ENCODE assay signal across 8 mouse cellular contexts in the genomic region with DNA sequence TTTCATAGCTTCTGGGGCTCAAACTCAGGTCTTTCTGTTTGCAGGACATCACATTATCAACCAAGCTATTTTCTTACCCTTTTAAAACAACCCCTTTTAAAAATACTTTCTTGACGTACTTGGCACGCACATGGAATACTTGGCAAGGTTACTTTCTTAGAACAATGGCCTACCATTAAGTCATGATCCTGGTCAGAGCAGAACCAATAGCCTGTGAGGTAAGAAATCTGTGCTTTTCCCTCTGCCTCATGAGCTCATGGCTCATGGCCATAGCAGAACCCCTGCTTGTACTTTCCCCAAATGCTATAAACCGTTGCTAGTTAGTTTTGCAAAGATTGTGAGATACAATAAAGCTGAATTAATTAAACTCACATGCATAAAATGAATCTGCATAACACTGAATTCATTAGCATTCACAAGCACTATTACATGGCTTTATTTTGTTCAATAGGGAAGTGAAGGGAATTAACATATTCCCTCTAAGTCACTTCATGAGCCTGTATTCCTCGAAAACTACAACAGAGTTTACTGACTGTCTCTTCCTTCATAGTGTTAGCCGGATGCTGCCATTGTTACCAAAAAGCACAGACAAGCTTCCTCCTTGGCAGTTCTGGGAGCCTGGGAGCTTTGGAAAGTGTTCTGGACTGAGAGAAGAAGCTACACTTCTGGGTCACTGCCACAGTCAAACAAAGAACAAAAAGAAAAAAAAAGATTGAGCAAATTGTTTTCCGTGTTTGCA. TPM values are rescaled to one million over a fixed set of nuclear protein-coding genes. Genes with fewer than 3 reads are reported as not detected.
DNase-seq lines count a peak whose midpoint lies in the region; ATAC-seq lines count a peak whose summit lies in the region.

No protein-coding gene starts in this region.

- H3K36me3 ChIP-seq in neural tube, embryonic 13.5 days = no peaks in the 10 kb centered on the region
- H3K36me3 ChIP-seq in kidney, embryonic 14.5 days (ENCODE audit: control insufficient read depth, insufficient read depth, low read length) = no peaks in the 10 kb centered on the region
- H3K36me3 ChIP-seq in stomach, embryonic 15.5 days = no peaks in the 10 kb centered on the region

- no peak overlapping the region for H3K4me3 ChIP-seq in neural tube, embryonic 13.5 days
- H3K4me3 ChIP-seq in kidney, embryonic 14.5 days (ENCODE audit: low read length) = no peak overlapping the region
- H3K4me3 ChIP-seq in stomach, embryonic 15.5 days (replicated peaks) = no peak overlapping the region

- H3K27me3 ChIP-seq in neural tube, embryonic 13.5 days = no peaks in the 10 kb centered on the region
- no peaks in the 10 kb centered on the region for H3K27me3 ChIP-seq in kidney, embryonic 14.5 days (ENCODE audit: control insufficient read depth, insufficient read depth, low read length)
- H3K27me3 ChIP-seq in stomach, embryonic 15.5 days (replicated peaks) = no peaks in the 10 kb centered on the region

- 31% methylated on average over 6 of the region's 6 CpGs for WGBS in neural tube, embryonic 13.5 days
- 51% methylated on average over 6 of the region's 6 CpGs for WGBS in kidney, embryonic 14.5 days
- 40% methylated on average over 6 of the region's 6 CpGs for WGBS in stomach, embryonic 15.5 days

- H3K4me2 ChIP-seq in neural tube, embryonic 13.5 days = no peak overlapping the region
- H3K4me2 ChIP-seq in kidney, embryonic 14.5 days (replicated peaks; ENCODE audit: low read depth, low read length) = no peak overlapping the region
- H3K4me2 ChIP-seq in stomach, embryonic 15.5 days = no peak overlapping the region

- no peaks in the 10 kb centered on the region for H3K9me3 ChIP-seq in neural tube, embryonic 13.5 days
- H3K9me3 ChIP-seq in kidney, embryonic 14.5 days (ENCODE audit: control insufficient read depth, low read length) = no peaks in the 10 kb centered on the region
- H3K9me3 ChIP-seq in stomach, embryonic 15.5 days = no peaks in the 10 kb centered on the region

- DNase-seq in neural tube, embryonic 10.5 days (ENCODE audit: extremely low spot score, low spot score) = no peak
- peak; percentile 48 for DNase-seq in heart, adult 8-10 months (ENCODE audit: low spot score)
- no peak for DNase-seq in liver
- no peak for DNase-seq in layer of hippocampus, postnatal 10 days (ENCODE audit: low spot score in 2 of 2)
- no peak for DNase-seq in gastrocnemius, adult 8-10 months (ENCODE audit: low spot score in 2 of 2)

- H3K27ac ChIP-seq in neural tube, embryonic 13.5 days (replicated peaks) = 0 out of 2 replicates have a peak overlapping the region, but pooled peaks have one; percentile 4
- peak overlapping the region; percentile 61 for H3K27ac ChIP-seq in kidney, embryonic 14.5 days (ENCODE audit: low read depth, low read length)
- H3K27ac ChIP-seq in stomach, embryonic 15.5 days = peak overlapping the region; percentile 22; the same call in 1 of the 2 replicates

- H3K4me1 ChIP-seq in neural tube, embryonic 13.5 days (replicated peaks) = peaks cover 15% of the 10 kb centered on the region
- H3K4me1 ChIP-seq in kidney, embryonic 14.5 days (ENCODE audit: control insufficient read depth, insufficient read depth, low read length) = peaks cover 10% of the 10 kb centered on the region; the same call in 1 of the 2 replicates
- no peaks in the 10 kb centered on the region for H3K4me1 ChIP-seq in stomach, embryonic 15.5 days

- H3K9ac ChIP-seq in neural tube, embryonic 13.5 days = no peak overlapping the region
- H3K9ac ChIP-seq in kidney, embryonic 14.5 days (ENCODE audit: low read depth, low read length) = 0 out of 2 replicates have a peak overlapping the region, but pooled peaks have one; percentile 12
- H3K9ac ChIP-seq in stomach, embryonic 15.5 days = no peak overlapping the region

- ATAC-seq in neural tube, embryonic 13.5 days (ENCODE audit: low read depth) = no peak
- ATAC-seq in kidney, embryonic 14.5 days (ENCODE audit: low FRiP score, low TSS enrichment) = no peak
- ATAC-seq in stomach, embryonic 15.5 days (ENCODE audit: insufficient read depth, low FRiP score, low read depth) = no peak

RNA-seq across cellular contexts. Expression of gene Lhfpl2, which starts 20.1 kb away (rescaled TPM):
- 21.3 and 21.7 TPM in 2 replicates for polyA plus RNA-seq in neural tube, embryonic 13.5 days (2015; fragmentation: Nextera tagmentation; extraction: Ambion mirVana)
- total RNA-seq in heart, adult 8-10 months (2022) = 1 to 10 TPM; 1.9 to 4.1 (median 2.9) TPM
- polyA plus RNA-seq in kidney, embryonic 14.5 days (2014; fragmentation: Nextera tagmentation; extraction: Ambion mirVana) = 48.7 and 81.0 TPM in 2 replicates
- 18.2 and 19.1 TPM in 2 replicates for polyA plus RNA-seq in stomach, embryonic 15.5 days (2015; fragmentation: Nextera tagmentation; extraction: Ambion mirVana)
- total RNA-seq in layer of hippocampus, postnatal 10 days (2021) = 10 to 100 TPM; 39.5 to 46.2 TPM
- total RNA-seq in gastrocnemius, adult 8-10 months (2022) = 1 to 10 TPM; 1.0 to 4.9 (median 2.2) TPM

Comparison
In these comparisons a context has a peak if more than half of its experiments do, and no peak if none do; other contexts are left out.
1. H3K27ac ChIP-seq: peak in every context shown above with its lines; median percentile 61 in kidney, embryonic 14.5 days; 22 in stomach, embryonic 15.5 days; 4 in neural tube, embryonic 13.5 days.
2. RNA of gene Lhfpl2, which starts 20.1 kb away (total RNA-seq): 39.5 to 46.2 TPM in layer of hippocampus, postnatal 10 days; 1.9 to 4.1 TPM in heart, adult 8-10 months and 1.0 to 4.9 TPM in gastrocnemius, adult 8-10 months; every median in the first group is over 4 times any median in the second.